Mouse (Mus musculus) R1 (cell line): ENCODE measurements around the gene Aoc1.
"Not testable (repeated sequence)": the region's sequence is repeated elsewhere in the genome, so short reads cannot be mapped to it uniquely, and the experiment has no call there.

Source experiments
- DNase-seq: peaks from one replicate; pipeline ENCODE4 v3.0.0-alpha.2; 2018; ENCODE audit warnings: low read depth, low spot score

The Aoc1 gene

GRCm38 (mm10) chr6:48860851-48861250 is 11.8 kb upstream of the Aoc1 start:
- DNase-seq: no peak

DNA sequence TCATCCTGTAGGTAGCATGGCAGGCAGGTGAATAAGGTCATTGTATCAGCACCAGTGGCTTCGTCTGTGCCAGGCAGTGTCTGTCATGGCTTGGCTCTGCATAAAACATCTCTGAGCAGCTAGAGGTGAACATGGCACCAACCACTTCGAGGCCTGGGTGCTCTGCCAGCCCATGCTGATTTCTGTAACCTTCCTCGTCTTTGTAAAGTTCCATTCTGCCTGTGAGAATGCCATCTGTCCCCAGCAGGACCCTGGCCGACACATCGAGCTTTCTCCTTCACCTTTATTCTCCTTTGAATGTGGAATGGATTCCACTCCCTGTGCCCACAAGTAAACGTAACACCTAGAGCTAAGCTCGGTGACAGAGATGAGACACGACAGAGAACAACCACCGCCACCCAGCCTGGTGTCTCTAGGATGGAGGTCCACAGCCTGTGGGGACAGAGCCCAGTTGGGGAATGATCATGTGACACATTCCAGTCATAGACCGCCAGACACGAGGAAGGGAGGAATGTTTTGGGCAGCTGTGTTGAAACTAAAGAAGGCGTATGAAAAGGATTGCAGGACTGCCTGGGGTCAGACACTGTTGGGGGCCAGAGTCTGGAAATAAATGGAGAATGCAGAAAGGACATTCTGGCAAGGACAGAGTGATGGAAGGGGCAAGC is 10.9 kb upstream of the Aoc1 start:
- DNase-seq: peak; percentile 16

DNA sequence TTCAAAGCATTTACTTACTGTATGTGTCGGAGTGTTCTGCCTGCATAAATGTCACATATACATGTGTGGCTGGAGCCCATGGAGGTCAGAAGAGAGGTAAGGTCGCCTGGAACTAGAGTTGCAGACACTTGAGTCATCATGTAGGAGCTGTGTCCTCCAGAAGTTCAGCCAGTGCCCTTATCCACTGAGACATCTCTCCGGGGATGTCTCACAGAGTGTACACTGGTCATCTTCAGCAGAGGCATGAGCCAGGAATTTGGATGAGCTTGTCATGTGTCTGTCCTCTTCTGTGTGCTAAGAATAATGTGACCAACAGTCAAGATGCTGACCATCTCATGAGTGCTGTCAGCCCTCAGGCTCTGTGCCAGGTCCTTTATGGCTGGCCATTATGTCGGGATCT is 9.9 kb upstream of the Aoc1 start:
- no peak for DNase-seq

- no peak for DNase-seq
Measured at GRCm38 (mm10) chr6:48863488-48863887, 9.2 kb upstream of the Aoc1 start.

- DNase-seq: no peak
Measured at GRCm38 (mm10) chr6:48864181-48864580, 8.5 kb upstream of the Aoc1 start.

DNA sequence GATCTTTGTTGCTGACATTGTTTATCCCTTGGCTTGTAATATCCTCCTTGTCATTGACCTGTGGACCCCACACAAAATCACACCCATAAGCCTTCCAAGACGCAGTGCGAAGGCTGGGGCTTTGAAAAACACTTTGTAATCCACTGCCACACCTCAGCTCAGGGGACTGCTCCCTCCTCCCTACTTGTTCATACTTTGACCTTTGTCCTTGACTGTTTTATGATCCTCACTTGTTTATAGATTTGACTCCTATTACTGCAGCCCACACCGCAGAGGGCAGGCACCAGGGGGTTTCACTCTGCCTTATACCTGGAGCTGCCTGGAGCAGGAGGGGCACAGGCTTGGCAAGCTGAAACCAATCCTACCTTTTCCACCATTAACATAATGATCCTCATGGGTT is 8.0 kb upstream of the Aoc1 start:
- DNase-seq: no peak

GRCm38 (mm10) chr6:48865152-48865745 is 7.4 kb upstream of the Aoc1 start:
- DNase-seq: no peak

DNA sequence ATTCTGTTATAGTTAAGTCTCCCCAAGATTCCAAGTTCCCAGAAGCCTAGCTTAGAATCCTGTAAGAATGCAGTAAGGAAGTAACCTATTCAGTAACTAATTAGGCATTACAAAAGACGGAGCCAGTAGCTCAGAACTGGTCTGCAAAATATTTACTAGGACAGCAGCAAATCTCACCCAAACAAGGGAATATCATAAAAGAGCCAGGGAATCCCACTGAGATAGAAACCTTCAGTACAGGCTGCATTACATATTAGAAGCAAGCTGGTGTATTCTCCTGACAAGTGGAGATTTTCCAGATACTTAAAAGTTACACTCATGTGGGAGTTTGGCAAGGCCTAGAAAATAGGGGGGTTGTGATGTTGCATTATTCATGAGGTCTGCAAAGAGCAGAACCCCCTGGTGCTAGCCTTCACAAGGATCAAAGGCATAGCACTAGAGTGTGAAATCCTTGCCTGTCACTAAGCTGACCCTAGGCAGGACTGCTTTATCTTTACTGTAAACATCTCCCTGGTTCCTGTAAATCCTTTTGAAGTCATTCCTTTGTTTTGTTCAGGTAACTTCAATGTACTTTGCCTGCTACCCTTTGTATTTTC is 6.2 kb upstream of the Aoc1 start:
- peak; percentile 68 for DNase-seq

DNA sequence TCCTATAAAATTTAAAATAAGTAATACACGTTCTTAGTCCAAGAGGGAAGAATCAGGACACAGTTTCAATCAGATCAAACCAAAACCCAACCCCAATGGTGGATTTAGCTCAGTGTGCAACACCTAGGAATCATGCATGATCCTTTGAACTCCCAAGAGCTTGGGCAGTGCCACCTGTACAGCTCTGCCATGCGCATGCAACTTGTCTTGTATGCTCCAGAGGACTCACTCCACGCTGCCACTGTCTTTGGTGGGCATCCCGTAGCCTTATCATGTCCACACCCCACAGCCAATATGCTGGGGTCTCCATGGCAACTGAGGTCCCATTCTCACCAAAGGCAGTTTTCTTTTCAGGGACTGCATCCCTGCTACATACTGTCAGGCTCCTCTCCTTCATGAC is 5.5 kb upstream of the Aoc1 start:
- peak; percentile 28 for DNase-seq

- DNase-seq: no peak
Measured at GRCm38 (mm10) chr6:48869774-48870173, 2.9 kb upstream of the Aoc1 start.

- no peak for DNase-seq
Measured at GRCm38 (mm10) chr6:48874576-48874975, 1.9 kb downstream of the Aoc1 start.

DNA sequence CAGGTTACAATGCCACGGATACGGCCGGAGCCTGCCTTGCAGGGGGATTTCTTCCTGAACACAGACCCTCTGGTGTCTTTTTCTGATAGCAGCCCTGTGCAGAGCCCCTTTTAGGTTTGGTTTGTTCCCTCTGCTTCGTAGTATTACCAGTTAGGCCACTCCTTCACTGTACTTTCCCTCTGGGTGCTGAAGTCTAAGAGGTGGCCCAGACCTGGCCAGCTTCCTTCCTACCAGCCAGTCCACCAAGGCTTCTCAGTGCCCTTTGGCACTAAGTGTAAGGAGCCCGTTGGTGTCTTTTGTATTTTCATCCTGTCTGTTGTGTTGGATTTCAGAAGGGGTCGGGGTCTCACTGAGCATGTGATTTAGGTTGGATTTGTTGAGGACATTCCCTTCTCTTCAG is 2.8 kb downstream of the Aoc1 start:
- DNase-seq: no peak

GRCm38 (mm10) chr6:48876510-48877135 is 3.9 kb downstream of the Aoc1 start:
- no peak for DNase-seq

DNA sequence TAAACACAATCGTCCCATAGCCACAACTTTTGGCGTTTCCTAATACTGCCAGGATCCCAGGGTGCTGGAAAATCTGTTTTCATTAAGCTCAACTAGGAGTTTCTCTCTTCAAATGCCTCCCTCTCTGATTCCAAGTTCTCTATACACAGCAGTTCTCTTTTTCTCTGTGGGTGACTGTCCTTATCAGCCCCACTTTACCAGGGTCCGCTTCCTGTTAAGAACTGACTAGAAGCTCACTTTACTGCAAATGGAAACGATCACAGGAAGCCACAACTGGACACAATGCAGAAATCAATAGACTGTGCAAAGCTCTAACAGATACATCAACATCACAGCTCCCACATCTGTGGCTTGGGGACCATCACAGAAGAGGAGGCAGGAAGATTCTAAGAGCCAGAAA is 21.5 kb downstream of the Aoc1 start:
- DNase-seq: no peak

GRCm38 (mm10) chr6:48894938-48895818 is 22.5 kb downstream of the Aoc1 start:
- no peak for DNase-seq

DNA sequence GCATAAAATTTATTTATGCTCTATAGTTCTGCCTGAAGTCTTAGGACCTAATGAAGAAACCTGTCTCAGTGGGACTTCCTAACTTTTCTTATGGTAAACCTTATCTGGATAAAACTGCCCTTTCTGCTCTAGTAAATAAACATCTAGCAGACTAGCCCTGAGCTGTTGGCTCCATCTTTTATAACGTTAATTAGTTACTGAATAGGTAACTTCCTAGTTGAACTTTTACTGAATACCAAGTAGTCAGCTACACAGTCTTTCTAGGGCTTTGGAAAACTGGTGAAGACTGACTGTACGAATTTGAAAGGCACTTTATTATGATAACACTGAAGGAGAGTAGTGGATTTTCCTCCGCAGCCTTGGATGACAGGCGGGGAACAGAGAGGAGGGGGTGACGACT is 23.2 kb downstream of the Aoc1 start:
- peak; percentile 40 for DNase-seq

GRCm38 (mm10) chr6:48896956-48897355 is 24.3 kb downstream of the Aoc1 start:
- no peak for DNase-seq

DNA sequence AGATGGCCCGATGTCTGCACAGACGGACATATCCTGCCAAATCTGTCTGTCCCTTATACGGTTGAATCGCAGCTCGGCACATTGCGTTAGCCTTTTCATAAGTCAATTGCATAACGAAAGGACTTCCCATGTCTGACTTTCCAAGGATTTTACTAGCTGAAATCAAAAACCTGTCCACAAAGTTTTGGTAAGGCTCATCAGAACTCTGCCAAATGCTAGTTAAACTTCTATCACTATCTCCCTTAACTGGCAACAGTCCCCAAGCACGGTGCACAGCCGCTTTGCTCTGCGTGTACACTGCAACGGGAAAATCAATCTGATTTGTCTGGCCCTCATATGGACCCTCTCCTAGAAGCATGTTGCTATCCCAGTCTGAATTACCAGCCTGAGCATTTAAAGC is 28.6 kb downstream of the Aoc1 start:
- not testable (repeated sequence) for DNase-seq

DNA sequence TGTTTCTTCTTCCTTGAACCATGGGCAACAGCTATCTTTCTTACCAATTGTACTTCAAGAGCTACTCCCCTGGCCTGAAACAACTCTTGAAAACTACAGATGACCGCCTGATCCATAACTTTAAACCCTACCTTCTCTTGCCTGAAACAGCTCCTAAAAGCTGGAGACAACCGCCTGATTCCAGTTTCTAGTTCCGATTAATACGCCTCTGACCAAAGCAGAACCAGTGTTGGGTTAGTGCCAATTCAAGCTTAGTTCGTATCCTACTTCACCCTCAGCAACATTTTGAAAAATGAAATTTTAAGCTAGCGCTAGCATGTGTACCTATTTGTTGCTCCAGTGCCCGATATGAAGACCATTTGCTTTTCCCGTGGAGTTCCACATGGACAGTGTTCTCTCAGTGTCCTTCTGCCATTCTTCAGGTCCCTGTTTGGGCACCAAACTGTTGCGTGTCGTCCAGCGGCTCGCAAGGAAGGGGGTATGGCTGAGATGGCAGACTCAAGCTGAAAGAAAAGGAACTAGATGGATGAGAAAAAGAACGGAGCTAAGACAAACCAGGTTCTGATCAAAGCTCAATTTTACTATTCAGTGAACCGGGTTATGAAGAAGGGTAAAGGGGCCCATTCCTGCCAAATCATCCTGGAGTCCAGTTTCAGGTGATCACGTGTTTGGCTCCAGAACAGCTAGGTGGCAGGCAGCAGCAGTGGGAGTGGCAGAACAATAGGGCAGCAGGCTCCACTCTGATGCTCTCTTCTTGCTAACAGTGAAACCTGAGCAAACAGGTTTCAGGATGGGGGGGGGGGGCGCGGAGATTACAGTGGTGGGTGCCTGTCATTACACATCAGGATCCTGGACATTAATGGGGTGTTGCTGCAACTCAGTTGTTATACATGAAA is 30.1 kb downstream of the Aoc1 start:
- no peak for DNase-seq

- no peak for DNase-seq
Measured at GRCm38 (mm10) chr6:48903437-48903836, 30.7 kb downstream of the Aoc1 start.

- no peak for DNase-seq
Measured at GRCm38 (mm10) chr6:48905606-48906005, 32.9 kb downstream of the Aoc1 start.
